Comparison of ENCODE assay signal across 8 mouse cellular contexts in genomic region chr17:28657936-28658335, GRCm38 (mm10). TPM values are rescaled to one million over a fixed set of nuclear protein-coding genes. Genes with fewer than 3 reads are reported as not detected.
DNase-seq lines count a peak whose midpoint lies in the region; ATAC-seq and TF ChIP-seq lines count a peak whose summit lies in the region.
"Had no signal": no experiment of that assay in that cellular context is flagged by ENCODE, and none has a peak within 500 bp of the region (broad histone marks: within the 10 kb centered on the region; RNA-seq: fewer than 3 reads in every experiment).

No protein-coding gene starts in this region.

- H3K36me3 ChIP-seq in limb, embryonic 14.5 days (ENCODE audit: control insufficient read depth, insufficient read depth, low read length), result no peaks in the 10 kb centered on the region
- no peaks in the 10 kb centered on the region for H3K36me3 ChIP-seq in limb, embryonic 10.5 days
- no peaks in the 10 kb centered on the region for H3K36me3 ChIP-seq in forebrain, embryonic 15.5 days
- no peaks in the 10 kb centered on the region for H3K36me3 ChIP-seq in heart, embryonic 12.5 days

- peak; percentile 50 for DNase-seq in limb, embryonic 14.5 days (ENCODE audit: low spot score)
- no peak for DNase-seq in limb, embryonic 10.5 days (ENCODE audit: low spot score)
- DNase-seq in T-cell, adult 2 months (ENCODE audit: low spot score), result peak; percentile 37
- DNase-seq in retina, embryonic 14.5 days (ENCODE audit: low spot score), result peak; percentile 27
- no peak for DNase-seq in right cerebral cortex, adult 18-20 months
- DNase-seq: cerebellum, adult 18-20 months had no signal

- no peak for ATAC-seq in limb, embryonic 14.5 days (ENCODE audit: low FRiP score, low read depth)
- peak; percentile 91 for ATAC-seq in forebrain, embryonic 15.5 days (replicated peaks)
- no peak for ATAC-seq in heart, embryonic 12.5 days (ENCODE audit: insufficient number of reproducible peaks, low FRiP score)

- H3K9me3 ChIP-seq in limb, embryonic 14.5 days (ENCODE audit: control insufficient read depth, low read length), result no peaks in the 10 kb centered on the region
- H3K9me3 ChIP-seq in limb, embryonic 10.5 days (replicated peaks), result no peaks in the 10 kb centered on the region
- no peaks in the 10 kb centered on the region for H3K9me3 ChIP-seq in forebrain, embryonic 15.5 days
- no peaks in the 10 kb centered on the region for H3K9me3 ChIP-seq in heart, embryonic 12.5 days (replicated peaks)

- H3K4me3 ChIP-seq in limb, embryonic 14.5 days (replicated peaks; ENCODE audit: low read length), result no peak overlapping the region
- no peak overlapping the region for H3K4me3 ChIP-seq in limb, embryonic 10.5 days
- no peak overlapping the region for H3K4me3 ChIP-seq in forebrain, embryonic 15.5 days
- H3K4me3 ChIP-seq in heart, embryonic 12.5 days, result no peak overlapping the region

- no peaks in the 10 kb centered on the region for H3K4me1 ChIP-seq in limb, embryonic 14.5 days (ENCODE audit: control insufficient read depth, insufficient read depth, low read length)
- no peaks in the 10 kb centered on the region for H3K4me1 ChIP-seq in limb, embryonic 10.5 days
- peaks cover 10% of the 10 kb centered on the region for H3K4me1 ChIP-seq in forebrain, embryonic 15.5 days
- peaks cover 8% of the 10 kb centered on the region for H3K4me1 ChIP-seq in heart, embryonic 12.5 days (replicated peaks)

- 33% methylated on average over 4 of the region's 4 CpGs for WGBS in limb, embryonic 14.5 days
- WGBS in limb, embryonic 10.5 days, result 79% methylated on average over 4 of the region's 4 CpGs
- WGBS in forebrain, embryonic 15.5 days, result 4% methylated on average over 4 of the region's 4 CpGs
- 35% methylated on average over 4 of the region's 4 CpGs for WGBS in heart, embryonic 12.5 days

- H3K4me2 ChIP-seq in limb, embryonic 14.5 days (replicated peaks; ENCODE audit: low read depth, low read length, severe bottlenecking), result no peak overlapping the region
- no peak overlapping the region for H3K4me2 ChIP-seq in forebrain, embryonic 15.5 days (replicated peaks)
- no peak overlapping the region for H3K4me2 ChIP-seq in heart, embryonic 12.5 days

- TF ChIP-seq POLR2A in limb, embryonic 14.5 days (IDR thresholded peaks at IDR 0.05; ENCODE audit: borderline replicate concordance, extremely low read depth, insufficient read depth, insufficient read length), result no peak

- no peak overlapping the region for H3K9ac ChIP-seq in limb, embryonic 14.5 days (ENCODE audit: low read depth, low read length, severe bottlenecking)
- H3K9ac ChIP-seq in forebrain, embryonic 15.5 days (replicated peaks), result no peak overlapping the region
- H3K9ac ChIP-seq in heart, embryonic 12.5 days, result no peak overlapping the region

- H3K27ac ChIP-seq in limb, embryonic 14.5 days (replicated peaks; ENCODE audit: low read depth, low read length), result no peak overlapping the region
- no peak overlapping the region for H3K27ac ChIP-seq in limb, embryonic 10.5 days
- H3K27ac ChIP-seq in forebrain, embryonic 15.5 days (replicated peaks), result peak overlapping the region; percentile 58
- no peak overlapping the region for H3K27ac ChIP-seq in heart, embryonic 12.5 days (ENCODE audit: poor library complexity, severe bottlenecking)

- no peaks in the 10 kb centered on the region for H3K27me3 ChIP-seq in limb, embryonic 14.5 days (ENCODE audit: control insufficient read depth, insufficient read depth, low read length)
- H3K27me3 ChIP-seq in limb, embryonic 10.5 days (ENCODE audit: low read depth, poor library complexity, severe bottlenecking), result no peaks in the 10 kb centered on the region; the same call in 1 of the 2 replicates
- H3K27me3 ChIP-seq in forebrain, embryonic 15.5 days, result no peaks in the 10 kb centered on the region
- no peaks in the 10 kb centered on the region for H3K27me3 ChIP-seq in heart, embryonic 12.5 days (replicated peaks)

RNA-seq across cellular contexts. Expression of gene Slc26a8, which starts 32.1 kb away (rescaled TPM):
- 2.6 TPM in 2 replicates for polyA plus RNA-seq in limb, embryonic 14.5 days (2012; rRNA removed)
- polyA plus RNA-seq in limb, embryonic 14.5 days (2014; fragmentation: Nextera tagmentation; extraction: Ambion mirVana), result 0.77 and 1.6 TPM in 2 replicates
- 0.49 TPM in 1 of 2 replicates, not detected in the other for polyA plus RNA-seq in limb, embryonic 10.5 days (2016; fragmentation: Nextera tagmentation; extraction: Ambion mirVana)
- 1.4 and 1.7 TPM in 2 replicates for polyA plus RNA-seq in forebrain, embryonic 15.5 days (2015; fragmentation: Nextera tagmentation; extraction: Ambion mirVana)
- 0.22 and 0.57 TPM in 2 replicates for polyA plus RNA-seq in heart, embryonic 12.5 days (2016; fragmentation: Nextera tagmentation; extraction: Ambion mirVana)

RNA-seq across cellular contexts. Expression of gene Mapk14, which starts 33.2 kb away (rescaled TPM):
- polyA plus RNA-seq in limb, embryonic 14.5 days (2012; rRNA removed), result 74.1 and 76.6 TPM in 2 replicates
- 53.8 and 58.0 TPM in 2 replicates for polyA plus RNA-seq in limb, embryonic 14.5 days (2014; fragmentation: Nextera tagmentation; extraction: Ambion mirVana)
- 47.5 and 50.7 TPM in 2 replicates for polyA plus RNA-seq in limb, embryonic 10.5 days (2016; fragmentation: Nextera tagmentation; extraction: Ambion mirVana)
- 29.2 and 30.7 TPM in 2 replicates for polyA plus RNA-seq in forebrain, embryonic 15.5 days (2015; fragmentation: Nextera tagmentation; extraction: Ambion mirVana)
- polyA plus RNA-seq in heart, embryonic 12.5 days (2016; fragmentation: Nextera tagmentation; extraction: Ambion mirVana), result 37.1 and 38.6 TPM in 2 replicates

RNA-seq across cellular contexts. Expression of gene Srpk1, which starts 35.4 kb away (rescaled TPM):
- polyA plus RNA-seq in limb, embryonic 14.5 days (2012; rRNA removed), result 59.8 and 61.2 TPM in 2 replicates
- 101 and 115 TPM in 2 replicates for polyA plus RNA-seq in limb, embryonic 14.5 days (2014; fragmentation: Nextera tagmentation; extraction: Ambion mirVana)
- polyA plus RNA-seq in limb, embryonic 10.5 days (2016; fragmentation: Nextera tagmentation; extraction: Ambion mirVana), result 106 and 110 TPM in 2 replicates
- 103 and 112 TPM in 2 replicates for polyA plus RNA-seq in forebrain, embryonic 15.5 days (2015; fragmentation: Nextera tagmentation; extraction: Ambion mirVana)
- 55.4 and 56.8 TPM in 2 replicates for polyA plus RNA-seq in heart, embryonic 12.5 days (2016; fragmentation: Nextera tagmentation; extraction: Ambion mirVana)

Comparison
In these comparisons a context has a peak if more than half of its experiments do, and no peak if none do; other contexts are left out.
1. DNase-seq: peak in limb, embryonic 14.5 days (single experiment), T-cell, adult 2 months (single experiment) and retina, embryonic 14.5 days (single experiment); none in limb, embryonic 10.5 days (single experiment) and right cerebral cortex, adult 18-20 months (single experiment).